In the genomic region with DNA sequence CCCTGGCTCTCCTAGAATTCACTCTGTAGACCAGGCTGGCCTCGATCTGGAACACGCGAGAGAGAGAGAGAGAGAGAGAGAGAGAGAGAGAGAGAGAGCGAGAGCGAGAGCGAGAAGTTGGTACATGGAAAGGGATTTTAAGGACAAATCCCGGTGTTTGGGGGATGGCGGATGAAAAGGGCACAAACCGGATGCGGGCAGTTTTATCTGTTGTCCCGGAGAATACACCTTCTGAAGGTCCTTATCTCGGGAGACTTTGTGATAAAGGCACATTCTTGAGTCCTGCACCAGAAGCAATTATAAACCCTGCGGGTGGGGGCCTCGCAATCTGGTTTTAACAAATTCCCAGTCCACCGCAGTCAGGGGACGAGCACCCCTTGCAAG, we compare ENCODE assay signal across 8 mouse cellular contexts. TPM values are rescaled to one million over a fixed set of nuclear protein-coding genes. Genes with fewer than 3 reads are reported as not detected.
DNase-seq lines count a peak whose midpoint lies in the region; ATAC-seq and TF ChIP-seq lines count a peak whose summit lies in the region.

No protein-coding gene starts in this region.

- peak; percentile 2; the same call in 1 of the 2 replicates for ATAC-seq in kidney, embryonic 16.5 days (ENCODE audit: low FRiP score, low TSS enrichment)

- H3K27ac ChIP-seq in kidney, embryonic 16.5 days (ENCODE audit: low read length) = peak overlapping the region; percentile 99
- H3K27ac ChIP-seq in bone marrow macrophage, adult 2 months (ENCODE audit: insufficient read depth, low read depth, low read length) = peak overlapping the region; percentile 92
- H3K27ac ChIP-seq in hindbrain, embryonic 10.5 days = peak overlapping the region; percentile 100
- H3K27ac ChIP-seq in midbrain, embryonic 10.5 days (replicated peaks) = peak overlapping the region; percentile 99

- no peak for DNase-seq in kidney, postnatal 25 days
- DNase-seq in hindbrain, embryonic 10.5 days (ENCODE audit: low spot score) = peak; percentile 61
- peak; percentile 57 for DNase-seq in midbrain, embryonic 10.5 days (ENCODE audit: low spot score)
- DNase-seq in yolk sac, embryonic 10.5 days (ENCODE audit: low spot score) = no peak
- no peak for DNase-seq in cerebellum, postnatal 36 days
- DNase-seq in adrenal gland, adult 18-20 months (ENCODE audit: low spot score in 2 of 2) = no peak

- H3K9me3 ChIP-seq in kidney, embryonic 16.5 days (ENCODE audit: low read length) = no peaks in the 10 kb centered on the region
- 0 out of 2 replicates have a peak, but pooled peaks cover under 1% of the 10 kb centered on the region for H3K9me3 ChIP-seq in hindbrain, embryonic 10.5 days
- no peaks in the 10 kb centered on the region for H3K9me3 ChIP-seq in midbrain, embryonic 10.5 days (replicated peaks)

- peaks cover 21% of the 10 kb centered on the region for H3K36me3 ChIP-seq in kidney, embryonic 16.5 days (ENCODE audit: insufficient read depth, low read length)
- peaks cover 33% of the 10 kb centered on the region for H3K36me3 ChIP-seq in hindbrain, embryonic 10.5 days
- H3K36me3 ChIP-seq in midbrain, embryonic 10.5 days = peaks cover 34% of the 10 kb centered on the region

- 1% methylated on average over 16 of the region's 16 CpGs for WGBS in kidney, embryonic 16.5 days
- WGBS in hindbrain, embryonic 10.5 days = 0% methylated on average over 16 of the region's 16 CpGs
- WGBS in midbrain, embryonic 10.5 days = under 1% methylated on average over 16 of the region's 16 CpGs

- no peaks in the 10 kb centered on the region for H3K27me3 ChIP-seq in kidney, embryonic 16.5 days (ENCODE audit: insufficient read depth, low read length)
- no peaks in the 10 kb centered on the region for H3K27me3 ChIP-seq in hindbrain, embryonic 10.5 days (ENCODE audit: insufficient read depth, poor library complexity, severe bottlenecking)
- H3K27me3 ChIP-seq in midbrain, embryonic 10.5 days (ENCODE audit: low read depth, poor library complexity, severe bottlenecking) = no peaks in the 10 kb centered on the region

- peaks cover 12% of the 10 kb centered on the region for H3K4me1 ChIP-seq in kidney, embryonic 16.5 days (ENCODE audit: insufficient read depth, low read length)
- peaks cover 9% of the 10 kb centered on the region for H3K4me1 ChIP-seq in bone marrow macrophage, adult 2 months (ENCODE audit: control insufficient read depth, insufficient read depth, low read length)
- peaks cover 22% of the 10 kb centered on the region for H3K4me1 ChIP-seq in hindbrain, embryonic 10.5 days (replicated peaks)
- H3K4me1 ChIP-seq in midbrain, embryonic 10.5 days = peaks cover 19% of the 10 kb centered on the region

- peak overlapping the region; percentile 92 for H3K4me3 ChIP-seq in kidney, embryonic 16.5 days (ENCODE audit: low read length)
- peak overlapping the region; percentile 83 for H3K4me3 ChIP-seq in bone marrow macrophage, adult 2 months (ENCODE audit: insufficient read depth, low read length)
- peak overlapping the region; percentile 93 for H3K4me3 ChIP-seq in hindbrain, embryonic 10.5 days
- H3K4me3 ChIP-seq in midbrain, embryonic 10.5 days = peak overlapping the region; percentile 95

- H3K4me2 ChIP-seq in kidney, embryonic 16.5 days (replicated peaks; ENCODE audit: low read depth, low read length) = peak overlapping the region; percentile 84

- no peak for TF ChIP-seq POLR2A in bone marrow macrophage, adult 2 months (IDR thresholded peaks at IDR 0.05; ENCODE audit: borderline replicate concordance, low read depth, low read length)

- peak overlapping the region; percentile 95 for H3K9ac ChIP-seq in kidney, embryonic 16.5 days (replicated peaks; ENCODE audit: low read length)

- TF ChIP-seq CTCF in bone marrow macrophage, adult 2 months (IDR thresholded peaks at IDR 0.05; ENCODE audit: low read depth, low read length) = no peak

RNA-seq across cellular contexts. Expression of a gene that starts 0.4 kb away (rescaled TPM):
- 350 and 352 TPM in 2 replicates for polyA plus RNA-seq in kidney, embryonic 16.5 days (2015; fragmentation: Nextera tagmentation; extraction: Ambion mirVana)
- polyA plus RNA-seq in bone marrow macrophage, adult 2 months (2012; ENCODE audit: insufficient read depth, insufficient read length, missing spikeins) = 113 and 126 TPM in 2 replicates
- polyA plus RNA-seq in hindbrain, embryonic 10.5 days (2016; fragmentation: Nextera tagmentation; extraction: Ambion mirVana) = 367 and 442 TPM in 2 replicates
- 454 and 464 TPM in 2 replicates for polyA plus RNA-seq in midbrain, embryonic 10.5 days (2016; fragmentation: Nextera tagmentation; extraction: Ambion mirVana)
- total RNA-seq in adrenal gland, adult 18-20 months (2021) = 100 to 1,000 TPM; 155 to 172 TPM

RNA-seq across cellular contexts. Expression of a gene that starts 31.6 kb away (rescaled TPM):
- polyA plus RNA-seq in kidney, embryonic 16.5 days (2015; fragmentation: Nextera tagmentation; extraction: Ambion mirVana) = 191 and 204 TPM in 2 replicates
- polyA plus RNA-seq in bone marrow macrophage, adult 2 months (2012; ENCODE audit: insufficient read depth, insufficient read length, missing spikeins) = 270 and 287 TPM in 2 replicates
- 121 and 127 TPM in 2 replicates for polyA plus RNA-seq in hindbrain, embryonic 10.5 days (2016; fragmentation: Nextera tagmentation; extraction: Ambion mirVana)
- polyA plus RNA-seq in midbrain, embryonic 10.5 days (2016; fragmentation: Nextera tagmentation; extraction: Ambion mirVana) = 123 and 145 TPM in 2 replicates
- total RNA-seq in adrenal gland, adult 18-20 months (2021) = 100 to 1,000 TPM; 134 to 201 TPM

RNA-seq across cellular contexts. Expression of a gene that starts 52.7 kb away (rescaled TPM):
- 51.9 and 52.2 TPM in 2 replicates for polyA plus RNA-seq in kidney, embryonic 16.5 days (2015; fragmentation: Nextera tagmentation; extraction: Ambion mirVana)
- polyA plus RNA-seq in bone marrow macrophage, adult 2 months (2012; ENCODE audit: insufficient read depth, insufficient read length, missing spikeins) = 10.3 and 13.7 TPM in 2 replicates
- 70.7 and 75.9 TPM in 2 replicates for polyA plus RNA-seq in hindbrain, embryonic 10.5 days (2016; fragmentation: Nextera tagmentation; extraction: Ambion mirVana)
- 70.8 and 76.7 TPM in 2 replicates for polyA plus RNA-seq in midbrain, embryonic 10.5 days (2016; fragmentation: Nextera tagmentation; extraction: Ambion mirVana)
- 10 to 100 TPM; 15.6 to 17.7 TPM for total RNA-seq in adrenal gland, adult 18-20 months (2021)

RNA-seq across cellular contexts. Expression of a gene that starts 53.0 kb away (rescaled TPM):
- polyA plus RNA-seq in kidney, embryonic 16.5 days (2015; fragmentation: Nextera tagmentation; extraction: Ambion mirVana) = 55.6 and 60.6 TPM in 2 replicates
- polyA plus RNA-seq in bone marrow macrophage, adult 2 months (2012; ENCODE audit: insufficient read depth, insufficient read length, missing spikeins) = 23.8 and 33.3 TPM in 2 replicates
- 54.8 and 58.9 TPM in 2 replicates for polyA plus RNA-seq in hindbrain, embryonic 10.5 days (2016; fragmentation: Nextera tagmentation; extraction: Ambion mirVana)
- 57.4 and 62.5 TPM in 2 replicates for polyA plus RNA-seq in midbrain, embryonic 10.5 days (2016; fragmentation: Nextera tagmentation; extraction: Ambion mirVana)
- total RNA-seq in adrenal gland, adult 18-20 months (2021) = 10 to 100 TPM; 27.9 to 29.4 TPM

Comparison
In these comparisons a context has a peak if more than half of its experiments do, and no peak if none do; other contexts are left out.
1. DNase-seq: peak in hindbrain, embryonic 10.5 days (single experiment) and midbrain, embryonic 10.5 days (single experiment); none in kidney, postnatal 25 days (0 of 2), yolk sac, embryonic 10.5 days (single experiment), cerebellum, postnatal 36 days (0 of 2) and adrenal gland, adult 18-20 months (0 of 2).
2. Peak in every context shown above with its lines, with median percentiles within 50 percentile points of each other: H3K27ac ChIP-seq and H3K4me3 ChIP-seq.